Mouse (Mus musculus): ENCODE data around the gene Plk5. TPM values are rescaled to one million over a fixed set of nuclear protein-coding genes. Genes with fewer than 3 reads are reported as not detected.

Gene Plk5
- total and polyA plus RNA-seq, 2 experiments: 1.4 to 6.6 TPM

GRCm38 (mm10) chr10:80356737-80357136 lies 478 bp downstream of the Plk5 start:
- DNase-seq (ENCODE audit: extremely low read depth, low read depth, low spot score): no peak
- H3K27ac ChIP-seq (replicated peaks; ENCODE audit: insufficient read depth, low read depth, low read length): no peak overlapping the region
- no peak overlapping the region for H3K9ac ChIP-seq (ENCODE audit: low read depth, low read length)
- no peaks in the 10 kb centered on the region for H3K79me2 ChIP-seq (ENCODE audit: control insufficient read depth, insufficient read depth, low read length)
- TF ChIP-seq CTCF (IDR thresholded peaks at IDR 0.05; ENCODE audit: low read depth, low read length) (no peak), POLR2A (IDR thresholded peaks at IDR 0.05; ENCODE audit: extremely low read depth, insufficient read depth, low read length) (no peak)
- H3K27me3 ChIP-seq (ENCODE audit: control insufficient read depth, insufficient read depth, low read length): peaks cover 10% of the 10 kb centered on the region
- H3K4me1 ChIP-seq (ENCODE audit: control insufficient read depth, insufficient read depth, low read length): peaks cover 4% of the 10 kb centered on the region; the same call in 1 of the 2 replicates
- H3K4me3 ChIP-seq (ENCODE audit: insufficient read depth, low read depth, low read length): no peak overlapping the region
- no peaks in the 10 kb centered on the region for H3K36me3 ChIP-seq (ENCODE audit: control insufficient read depth, insufficient read depth, low read length)
- WGBS: 5% methylated on average over 34 of the region's 34 CpGs

- Histone ChIP-seq H3K79me2 (ENCODE audit: control insufficient read depth, insufficient read depth, low read length) (no peaks in the 10 kb centered on the region), H3K27me3 (ENCODE audit: control insufficient read depth, insufficient read depth, low read length) (peaks cover 10% of the 10 kb centered on the region), H3K9ac (ENCODE audit: low read depth, low read length) (peak overlapping the region; percentile 59; the same call in 1 of the 2 replicates), H3K36me3 (ENCODE audit: control insufficient read depth, insufficient read depth, low read length) (no peaks in the 10 kb centered on the region), H3K4me1 (ENCODE audit: control insufficient read depth, insufficient read depth, low read length) (peaks cover 1% of the 10 kb centered on the region; the same call in 1 of the 2 replicates), H3K27ac (replicated peaks; ENCODE audit: insufficient read depth, low read depth, low read length) (no peak overlapping the region), H3K4me3 (ENCODE audit: insufficient read depth, low read depth, low read length) (no peak overlapping the region)
- TF ChIP-seq CTCF (IDR thresholded peaks at IDR 0.05; ENCODE audit: low read depth, low read length) (no peak), POLR2A (IDR thresholded peaks at IDR 0.05; ENCODE audit: extremely low read depth, insufficient read depth, low read length) (no peak)
- WGBS: 34% methylated on average over 7 of the region's 7 CpGs
- no peak for DNase-seq (ENCODE audit: extremely low read depth, low read depth, low spot score)
Measured at GRCm38 (mm10) chr10:80357336-80357735, 1.1 kb downstream of the Plk5 start.

GRCm38 (mm10) chr10:80357994-80358639 lies 1.9 kb downstream of the Plk5 start:
- no peaks in the 10 kb centered on the region for H3K4me1 ChIP-seq (ENCODE audit: control insufficient read depth, insufficient read depth, low read length)
- H3K27ac ChIP-seq (replicated peaks; ENCODE audit: insufficient read depth, low read depth, low read length): no peak overlapping the region
- H3K4me3 ChIP-seq (ENCODE audit: insufficient read depth, low read depth, low read length): peak overlapping the region; percentile 54; the same call in 1 of the 2 replicates
- peak overlapping the region; percentile 59 for H3K9ac ChIP-seq (ENCODE audit: low read depth, low read length)
- TF ChIP-seq CTCF (IDR thresholded peaks at IDR 0.05; ENCODE audit: low read depth, low read length) (peak; percentile 42; the same call in 1 of the 2 replicates), POLR2A (IDR thresholded peaks at IDR 0.05; ENCODE audit: extremely low read depth, insufficient read depth, low read length) (0 out of 2 replicates have a peak, but pooled peaks have one; percentile 30)
- H3K27me3 ChIP-seq (ENCODE audit: control insufficient read depth, insufficient read depth, low read length): peaks cover 10% of the 10 kb centered on the region
- H3K79me2 ChIP-seq (ENCODE audit: control insufficient read depth, insufficient read depth, low read length): no peaks in the 10 kb centered on the region
- no peaks in the 10 kb centered on the region for H3K36me3 ChIP-seq (ENCODE audit: control insufficient read depth, insufficient read depth, low read length)
- WGBS: 7% methylated on average over 31 of the region's 31 CpGs
- peak; percentile 57 for DNase-seq (ENCODE audit: extremely low read depth, low read depth, low spot score)

GRCm38 (mm10) chr10:80363734-80364133 lies 7.5 kb downstream of the Plk5 start:
- Histone ChIP-seq H3K27me3 (ENCODE audit: control insufficient read depth, insufficient read depth, low read length) (no peaks in the 10 kb centered on the region), H3K36me3 (ENCODE audit: control insufficient read depth, insufficient read depth, low read length) (no peaks in the 10 kb centered on the region), H3K27ac (replicated peaks; ENCODE audit: insufficient read depth, low read depth, low read length) (no peak overlapping the region), H3K4me3 (ENCODE audit: insufficient read depth, low read depth, low read length) (no peak overlapping the region), H3K4me1 (ENCODE audit: control insufficient read depth, insufficient read depth, low read length) (peaks cover 3% of the 10 kb centered on the region; the same call in 1 of the 2 replicates), H3K79me2 (ENCODE audit: control insufficient read depth, insufficient read depth, low read length) (no peaks in the 10 kb centered on the region), H3K9ac (ENCODE audit: low read depth, low read length) (no peak overlapping the region)
- WGBS: 41% methylated on average over 6 of the region's 6 CpGs
- no peak for DNase-seq (ENCODE audit: extremely low read depth, low read depth, low spot score)
- TF ChIP-seq CTCF (IDR thresholded peaks at IDR 0.05; ENCODE audit: low read depth, low read length) (no peak), POLR2A (IDR thresholded peaks at IDR 0.05; ENCODE audit: extremely low read depth, insufficient read depth, low read length) (no peak)

GRCm38 (mm10) chr10:80365736-80366135 lies 9.5 kb downstream of the Plk5 start:
- 62% methylated on average over 6 of the region's 6 CpGs for WGBS
- Histone ChIP-seq H3K27ac (replicated peaks; ENCODE audit: insufficient read depth, low read depth, low read length) (no peak overlapping the region), H3K79me2 (ENCODE audit: control insufficient read depth, insufficient read depth, low read length) (no peaks in the 10 kb centered on the region), H3K4me3 (ENCODE audit: insufficient read depth, low read depth, low read length) (no peak overlapping the region), H3K36me3 (ENCODE audit: control insufficient read depth, insufficient read depth, low read length) (no peaks in the 10 kb centered on the region), H3K4me1 (ENCODE audit: control insufficient read depth, insufficient read depth, low read length) (peaks cover 3% of the 10 kb centered on the region; the same call in 1 of the 2 replicates), H3K27me3 (ENCODE audit: control insufficient read depth, insufficient read depth, low read length) (no peaks in the 10 kb centered on the region), H3K9ac (ENCODE audit: low read depth, low read length) (no peak overlapping the region)
- no peak for TF ChIP-seq POLR2A (IDR thresholded peaks at IDR 0.05; ENCODE audit: extremely low read depth, insufficient read depth, low read length)
- TF ChIP-seq CTCF (IDR thresholded peaks at IDR 0.05; ENCODE audit: low read depth, low read length): no peak
- DNase-seq (ENCODE audit: extremely low read depth, low read depth, low spot score): no peak

- H3K36me3 ChIP-seq (ENCODE audit: control insufficient read depth, insufficient read depth, low read length): no peaks in the 10 kb centered on the region
- DNase-seq (ENCODE audit: extremely low read depth, low read depth, low spot score): peak; percentile 96
- H3K27ac ChIP-seq (replicated peaks; ENCODE audit: insufficient read depth, low read depth, low read length): peak overlapping the region; percentile 47; the same call in 1 of the 2 replicates
- peaks cover 3% of the 10 kb centered on the region; the same call in 1 of the 2 replicates for H3K4me1 ChIP-seq (ENCODE audit: control insufficient read depth, insufficient read depth, low read length)
- TF ChIP-seq CTCF (IDR thresholded peaks at IDR 0.05; ENCODE audit: low read depth, low read length): no peak
- peak; percentile 44; the same call in 1 of the 2 replicates for TF ChIP-seq POLR2A (IDR thresholded peaks at IDR 0.05; ENCODE audit: extremely low read depth, insufficient read depth, low read length)
- H3K79me2 ChIP-seq (ENCODE audit: control insufficient read depth, insufficient read depth, low read length): no peaks in the 10 kb centered on the region
- no peaks in the 10 kb centered on the region for H3K27me3 ChIP-seq (ENCODE audit: control insufficient read depth, insufficient read depth, low read length)
- H3K4me3 ChIP-seq (ENCODE audit: insufficient read depth, low read depth, low read length): peak overlapping the region; percentile 44
- WGBS: 21% methylated on average over 5 of the region's 5 CpGs
- peak overlapping the region; percentile 69 for H3K9ac ChIP-seq (ENCODE audit: low read depth, low read length)
Measured at GRCm38 (mm10) chr10:80367954-80368353, 11.7 kb downstream of the Plk5 start.
